Mouse (Mus musculus) heart, postnatal 0 days (tissue): ENCODE results near the gene Col4a2.

Experiments used
- CTCF ChIP-seq: IDR thresholded peaks from 2 replicates; pipeline ENCODE4 v1.5.1; 2016; ENCODE audit warnings: antibody characterized with exemption, control low read depth, low read depth
- EP300 ChIP-seq: IDR thresholded peaks from 2 replicates; pipeline ENCODE4 v1.6.1; 2016; ENCODE audit warnings: antibody characterized with exemption, low read depth

- TF ChIP-seq EP300 (no peak), CTCF (no peak)
Observed at GRCm38 (mm10) chr8:11266471-11266870, 46.1 kb upstream of the Col4a2 start.
